Mouse (Mus musculus) bone marrow macrophage, adult 2 months (primary cell): ENCODE measurements around the gene Hspb2.

Source experiments
- CTCF ChIP-seq: IDR thresholded peaks from 2 replicates; pipeline ENCODE4 v1.5.1; 2012; ENCODE audit warnings: low read depth, mild to moderate bottlenecking, low read length, moderate library complexity
- POLR2A ChIP-seq: IDR thresholded peaks from 2 replicates; pipeline ENCODE4 v1.6.1; 2012; ENCODE audit warnings: mild to moderate bottlenecking, low read depth, low read length, borderline replicate concordance

DNA sequence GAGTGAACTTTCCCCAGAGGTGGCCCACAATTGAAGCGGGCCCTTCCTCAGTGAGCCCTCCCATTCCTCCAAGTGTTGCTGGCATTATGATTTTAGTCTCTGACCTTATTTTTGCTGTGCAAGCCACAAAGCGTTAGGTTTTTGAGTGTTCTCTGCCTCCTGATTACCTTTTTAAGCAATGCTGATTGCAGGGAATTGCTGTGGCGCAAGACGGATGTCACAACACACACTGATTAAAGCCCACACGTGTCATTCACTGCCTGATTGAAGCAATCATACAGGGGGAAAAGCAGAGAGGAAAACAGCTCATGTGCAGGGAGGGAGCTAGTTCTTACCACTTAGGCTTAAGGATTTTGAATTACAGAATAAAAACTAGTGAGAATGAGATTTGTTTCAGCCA, 46.2 kb upstream of the Hspb2 start:
- TF ChIP-seq CTCF (no peak), POLR2A (no peak)
